Mouse (Mus musculus): Measurements from ENCODE around the gene Nacc1. TPM values are rescaled to one million over a fixed set of nuclear protein-coding genes. Genes with fewer than 3 reads are reported as not detected.
A peak's percentile ranks its signal among the peaks of the same experiment; 100 is the strongest.

Gene Nacc1
- total and polyA plus RNA-seq, 3 experiments, result 42.5 to 106 TPM; not detected in 1

GRCm38 (mm10) chr8:84663483-84664327, 24.0 kb downstream of the Nacc1 start (continued):
- TF ChIP-seq CTCF (IDR thresholded peaks at IDR 0.05 in 2 of 3, conservative IDR thresholded peaks at IDR 0.05 in 1 of 3; ENCODE audit: control insufficient read depth in 1 of 3, insufficient read depth in 1 of 3, low read depth in 2 of 3, low read length in 3 of 3, poor library complexity in 1 of 3, severe bottlenecking in 1 of 3) (no peak), CHD2 (IDR thresholded peaks at IDR 0.05; ENCODE audit: low read length) (no peak), EP300 (IDR thresholded peaks at IDR 0.05; ENCODE audit: low read depth in 1 of 2, low read length in 2 of 2) (0 out of 4 replicates have a peak, but pooled peaks of 1 of the 2 experiments have one; percentile 33), MYC (IDR thresholded peaks at IDR 0.05; ENCODE audit: low read depth, low read length) (peak; percentile 90), POLR2A (IDR thresholded peaks at IDR 0.05; ENCODE audit: control insufficient read depth in 1 of 2, insufficient read depth in 1 of 2, low read depth in 1 of 2, low read length in 2 of 2, poor library complexity in 1 of 2) (peak; percentile 72 to 97), USF1 (IDR thresholded peaks at IDR 0.05; ENCODE audit: low read depth, low read length) (no peak), NRF1 (IDR thresholded peaks at IDR 0.05; ENCODE audit: insufficient read depth, low read depth, low read length, poor library complexity, severe bottlenecking) (no peak)

DNA sequence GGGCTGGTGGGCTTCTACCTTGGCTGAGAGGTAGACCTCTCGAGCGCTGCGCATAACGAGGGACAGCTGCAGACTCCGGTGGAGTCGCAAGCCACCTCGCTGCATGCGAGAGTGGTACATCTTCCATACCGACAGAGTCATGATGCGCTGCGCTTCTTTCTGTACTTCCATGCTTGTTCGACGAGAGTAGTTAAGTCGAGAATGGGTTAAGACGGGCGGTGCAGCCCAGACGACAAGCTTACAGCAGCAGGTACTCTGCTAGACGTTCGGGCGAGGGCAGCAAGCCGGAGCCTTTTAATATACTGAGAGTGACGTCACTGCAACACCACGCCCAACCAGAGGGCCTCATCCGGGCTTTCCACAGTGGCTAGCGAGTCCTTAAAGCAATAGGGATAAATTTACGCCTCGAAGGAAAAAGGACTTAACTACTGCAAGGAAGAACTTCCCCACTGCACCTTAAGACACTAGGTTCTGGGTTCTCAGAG, 25.0 kb downstream of the Nacc1 start, which contains the start of gene Ier2:
TSS of gene Ier2 (minus strand) at position 272 of the 485 bp plus-strand sequence.
- Histone ChIP-seq H3K4me3 (ENCODE audit: control insufficient read depth in 1 of 2, insufficient read depth in 1 of 2, low read depth in 2 of 2, low read length in 2 of 2) (peak within 1 kb of the TSS; percentile 67 to 93), H3K9ac (ENCODE audit: control insufficient read depth, low read depth, low read length, poor library complexity, severe bottlenecking) (peak within 1 kb of the TSS; percentile 88), H3K36me3 (ENCODE audit: control insufficient read depth in 1 of 2, insufficient read depth in 2 of 2, low read length in 2 of 2) (peaks cover 0 to 19% of the 10 kb centered on the region in 2 experiments; a peak in 2 of 4 replicates), H3K9me3 (replicated peaks; ENCODE audit: insufficient read depth, low read length) (no peaks in the 10 kb centered on the region), H3K4me1 (ENCODE audit: control insufficient read depth in 1 of 2, insufficient read depth in 2 of 2, low read length in 2 of 2) (peaks cover 2 to 28% of the 10 kb centered on the region in 2 experiments), H3K27ac (ENCODE audit: control insufficient read depth, low read depth, low read length) (peak within 1 kb of the TSS; percentile 95), H3K27me3 (ENCODE audit: control insufficient read depth in 1 of 2, insufficient read depth in 2 of 2, low read length in 2 of 2) (no peaks in the 10 kb centered on the region), H3K79me2 (ENCODE audit: control insufficient read depth, insufficient read depth, low read length, poor library complexity) (peaks cover 52% of the 10 kb centered on the region)
- DNase-seq (ENCODE audit: low read depth, low spot score), result peak; percentile 97
- peak; percentile 100 for TF ChIP-seq ZMIZ1 (IDR thresholded peaks at IDR 0.05; ENCODE audit: low read depth, low read length)
- no peak; the same call in 1 of the 2 replicates for TF ChIP-seq CHD1 (IDR thresholded peaks at IDR 0.05; ENCODE audit: low read depth, low read length)
- TF ChIP-seq POLR2AphosphoS2 (IDR thresholded peaks at IDR 0.05; ENCODE audit: low read length), result peak; percentile 100
- peak; percentile 63; the same call in 1 of the 2 replicates for TF ChIP-seq MXI1 (IDR thresholded peaks at IDR 0.05; ENCODE audit: low read depth, low read length)
- TF ChIP-seq NELFE (IDR thresholded peaks at IDR 0.05; ENCODE audit: low read depth, low read length), result peak; percentile 100
- no peak for TF ChIP-seq UBTF (IDR thresholded peaks at IDR 0.05; ENCODE audit: borderline replicate concordance, insufficient read depth, low read depth, low read length)
- 0 out of 2 replicates have a peak, but pooled peaks have one; percentile 59 for TF ChIP-seq JUND (IDR thresholded peaks at IDR 0.05; ENCODE audit: low read depth, low read length)
- peak; percentile 81 for TF ChIP-seq HCFC1 (IDR thresholded peaks at IDR 0.05; ENCODE audit: low read depth, low read length)
- TF ChIP-seq CHD2 (IDR thresholded peaks at IDR 0.05; ENCODE audit: low read length), result no peak
- TF ChIP-seq ELF1 (IDR thresholded peaks at IDR 0.05; ENCODE audit: low read depth, low read length), result peak; percentile 68
- TF ChIP-seq KAT2A (conservative IDR thresholded peaks at IDR 0.05; ENCODE audit: low read depth, low read length), result no peak; the same call in 1 of the 2 replicates
- peak; percentile 99 to 100 for TF ChIP-seq POLR2A (IDR thresholded peaks at IDR 0.05; ENCODE audit: control insufficient read depth in 1 of 2, insufficient read depth in 1 of 2, low read depth in 1 of 2, low read length in 2 of 2, poor library complexity in 1 of 2)
- no peak for TF ChIP-seq CTCF (IDR thresholded peaks at IDR 0.05 in 2 of 3, conservative IDR thresholded peaks at IDR 0.05 in 1 of 3; ENCODE audit: control insufficient read depth in 1 of 3, insufficient read depth in 1 of 3, low read depth in 2 of 3, low read length in 3 of 3, poor library complexity in 1 of 3, severe bottlenecking in 1 of 3)
- TF ChIP-seq BHLHE40 (IDR thresholded peaks at IDR 0.05; ENCODE audit: borderline replicate concordance, low read depth, low read length), result no peak
- TF ChIP-seq GATA1 (IDR thresholded peaks at IDR 0.05; ENCODE audit: low read depth, low read length), result no peak
- no peak for TF ChIP-seq ZNF384 (IDR thresholded peaks at IDR 0.05; ENCODE audit: low read depth, low read length)
- no peak for TF ChIP-seq GABPA (IDR thresholded peaks at IDR 0.05; ENCODE audit: low read depth, low read length)
- TF ChIP-seq TCF12 (IDR thresholded peaks at IDR 0.05; ENCODE audit: low read depth, low read length), result peak; percentile 75
- peak; percentile 70; the same call in 1 of the 2 replicates for TF ChIP-seq E2F4 (IDR thresholded peaks at IDR 0.05; ENCODE audit: borderline replicate concordance, low read depth, low read length)
- TF ChIP-seq ETS1 (IDR thresholded peaks at IDR 0.05; ENCODE audit: low read depth, low read length), result peak; percentile 83
- TF ChIP-seq MEF2A (IDR thresholded peaks at IDR 0.05; ENCODE audit: extremely low read depth, insufficient replicate concordance, low read depth, low read length, poor library complexity, severe bottlenecking), result peak; percentile 58; the same call in 1 of the 2 replicates
- peak; percentile 99 for TF ChIP-seq TBP (IDR thresholded peaks at IDR 0.05; ENCODE audit: low read depth, low read length)
- TF ChIP-seq POLR2AphosphoS5 (IDR thresholded peaks at IDR 0.05; ENCODE audit: borderline replicate concordance, low read depth, low read length), result peak; percentile 99
- no peak for TF ChIP-seq RCOR1 (IDR thresholded peaks at IDR 0.05; ENCODE audit: low read depth, low read length)
- no peak for TF ChIP-seq TAL1 (IDR thresholded peaks at IDR 0.05; ENCODE audit: low read length)
- no peak for TF ChIP-seq EP300 (IDR thresholded peaks at IDR 0.05; ENCODE audit: low read depth in 1 of 2, low read length in 2 of 2)
- TF ChIP-seq SMC3 (IDR thresholded peaks at IDR 0.05; ENCODE audit: low read depth, low read length), result no peak
- peak; percentile 95 for TF ChIP-seq SIN3A (IDR thresholded peaks at IDR 0.05; ENCODE audit: low read length)
